Mouse (Mus musculus) heart, embryonic 10.5 days (tissue): Measurements from ENCODE around the gene Elk3. TPM values are rescaled to one million over a fixed set of nuclear protein-coding genes. Genes with fewer than 3 reads are reported as not detected.

Source experiments
- DNase-seq: peaks from one replicate; pipeline ENCODE4 v3.0.0-alpha.2; 2017; ENCODE audit warnings: low spot score
- H3K27ac ChIP-seq: fragments of 300-500 bp; sonication (generic); 2 replicates; pipeline ENCODE4 v1.5.1; 2016; ENCODE audit warnings: mild to moderate bottlenecking
- H3K27me3 ChIP-seq: fragments of 300-500 bp; sonication (generic); 2 replicates; pipeline ENCODE4 v1.6.1; 2016; ENCODE audit warnings: mild to moderate bottlenecking; ENCODE audit not compliant: poor library complexity, insufficient read depth, severe bottlenecking
- H3K36me3 ChIP-seq: fragments of 300-500 bp; sonication (generic); 2 replicates; pipeline ENCODE4 v1.6.1; 2016; ENCODE audit warnings: mild to moderate bottlenecking, moderate library complexity
- H3K4me1 ChIP-seq: fragments of 300-500 bp; sonication (generic); 2 replicates; pipeline ENCODE4 v1.6.1; 2016; ENCODE audit warnings: mild to moderate bottlenecking
- H3K4me3 ChIP-seq: fragments of 300-500 bp; sonication (generic); 2 replicates; pipeline ENCODE4 v1.5.1; 2016; ENCODE audit warnings: mild to moderate bottlenecking, moderate library complexity
- H3K9me3 ChIP-seq: fragments of 300-500 bp; sonication (generic); 2 replicates; pipeline ENCODE4 v1.6.1; 2016; ENCODE audit warnings: mild to moderate bottlenecking, moderate library complexity
- WGBS: fragments of 180-500 bp; shearing (Covaris S2); methylation state at CpG from one replicate; pipeline ENCODE4 v1.1.7; 2016; 5-methylcytosine and 5-hydroxymethylcytosine counted together
- polyA plus RNA-seq: library from polyadenylated mRNA; unstranded; fragments of >200 nt; fragmentation: Nextera tagmentation; extraction: Ambion mirVana; gene quantifications from 2 replicates; pipeline ENCODE4 v1.2.1, GENCODE M21; 2016

Gene Elk3
- polyA plus RNA-seq, 1 experiment from 2014 or later = 25.9 TPM

GRCm38 (mm10) chr10:93325804-93326740 lies 15.1 kb upstream of the Elk3 start:
- Histone ChIP-seq H3K4me1 (peaks cover 20% of the 10 kb centered on the region), H3K36me3 (no peaks in the 10 kb centered on the region), H3K27ac (peak overlapping the region; percentile 49; the same call in 1 of the 2 replicates), H3K9me3 (no peaks in the 10 kb centered on the region), H3K27me3 (no peaks in the 10 kb centered on the region), H3K4me3 (no peak overlapping the region)
- DNase-seq = no peak
- 50% methylated on average over 12 of the region's 12 CpGs for whole genome bisulfite sequencing

- no peak overlapping the region for H3K4me3 ChIP-seq
- H3K27ac ChIP-seq = peak overlapping the region; percentile 49; the same call in 1 of the 2 replicates
- no peaks in the 10 kb centered on the region for H3K27me3 ChIP-seq
- no peaks in the 10 kb centered on the region for H3K36me3 ChIP-seq
- no peak for DNase-seq
- 54% methylated on average over 3 of the region's 3 CpGs for WGBS
- H3K4me1 ChIP-seq = peaks cover 20% of the 10 kb centered on the region
- H3K9me3 ChIP-seq = no peaks in the 10 kb centered on the region
Observed at GRCm38 (mm10) chr10:93325369-93325768, 14.4 kb upstream of the Elk3 start.

GRCm38 (mm10) chr10:93324438-93324837 lies 13.5 kb upstream of the Elk3 start:
- no peak for DNase-seq
- 94% methylated on average over 2 of the region's 2 CpGs for WGBS
- Histone ChIP-seq H3K9me3 (no peaks in the 10 kb centered on the region), H3K4me3 (no peak overlapping the region), H3K36me3 (no peaks in the 10 kb centered on the region), H3K4me1 (peaks cover 20% of the 10 kb centered on the region), H3K27me3 (no peaks in the 10 kb centered on the region), H3K27ac (no peak overlapping the region)

GRCm38 (mm10) chr10:93323659-93324058 lies 12.7 kb upstream of the Elk3 start:
- 91% methylated on average over 2 of the region's 2 CpGs for WGBS
- Histone ChIP-seq H3K36me3 (no peaks in the 10 kb centered on the region), H3K27me3 (no peaks in the 10 kb centered on the region), H3K27ac (no peak overlapping the region), H3K9me3 (no peaks in the 10 kb centered on the region), H3K4me3 (no peak overlapping the region), H3K4me1 (peaks cover 20% of the 10 kb centered on the region)
- DNase-seq = no peak

GRCm38 (mm10) chr10:93321763-93322162 lies 10.8 kb upstream of the Elk3 start:
- H3K27me3 ChIP-seq = no peaks in the 10 kb centered on the region
- no peak overlapping the region for H3K27ac ChIP-seq
- no peak overlapping the region for H3K4me3 ChIP-seq
- H3K36me3 ChIP-seq = no peaks in the 10 kb centered on the region
- H3K9me3 ChIP-seq = no peaks in the 10 kb centered on the region
- no peak for DNase-seq
- H3K4me1 ChIP-seq = peaks cover 22% of the 10 kb centered on the region

DNA sequence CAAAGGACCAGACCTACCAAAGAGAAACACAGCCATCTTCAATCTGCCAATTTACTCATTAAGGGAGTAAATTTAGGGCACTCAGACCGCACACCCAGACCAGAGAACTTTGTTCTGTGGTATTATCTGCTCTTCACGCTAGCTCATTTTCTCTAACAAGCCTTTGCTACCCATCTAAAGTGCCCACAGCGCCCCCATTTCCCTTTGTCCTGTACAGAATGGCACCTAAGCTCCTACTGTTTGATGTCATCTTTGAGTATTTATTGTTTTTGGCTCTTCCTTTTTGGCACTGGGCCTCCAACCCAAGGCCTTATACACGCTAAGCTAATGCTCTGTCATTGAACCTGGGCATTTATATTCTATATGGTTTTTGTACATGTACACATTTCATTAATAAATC lies 9.2 kb upstream of the Elk3 start:
- 0 out of 2 replicates have a peak, but pooled peaks cover 7% of the 10 kb centered on the region for H3K4me1 ChIP-seq
- H3K27ac ChIP-seq = no peak overlapping the region
- H3K36me3 ChIP-seq = no peaks in the 10 kb centered on the region
- no peaks in the 10 kb centered on the region for H3K9me3 ChIP-seq
- no peaks in the 10 kb centered on the region for H3K27me3 ChIP-seq
- no peak for DNase-seq
- WGBS = 74% methylated on average over 4 of the region's 4 CpGs
- H3K4me3 ChIP-seq = no peak overlapping the region

DNA sequence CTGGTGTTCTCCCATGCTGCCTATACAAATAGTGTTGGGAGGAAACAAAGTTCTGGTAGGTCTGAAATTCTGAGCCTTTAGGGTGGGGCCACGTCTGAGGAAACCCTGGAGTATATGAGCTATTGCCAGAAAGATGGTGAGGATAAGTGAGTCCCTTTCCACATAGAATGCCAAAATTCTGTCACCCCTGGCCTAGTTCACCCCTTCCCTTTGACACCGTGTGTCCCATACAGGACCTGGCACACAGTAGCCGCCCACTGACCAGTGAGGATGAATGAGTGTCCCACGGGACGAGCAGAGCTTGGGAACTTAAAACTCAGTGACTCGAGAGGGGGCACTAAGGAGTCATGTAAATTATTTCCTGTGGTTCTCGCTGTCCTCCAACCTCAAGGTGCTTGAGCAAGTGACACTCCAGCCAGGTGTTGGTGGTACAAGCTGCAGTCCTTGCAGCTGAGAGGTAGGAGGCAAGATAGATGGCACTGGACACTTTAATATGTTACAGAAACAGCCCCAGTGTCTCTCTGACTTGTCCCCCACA lies 8.7 kb upstream of the Elk3 start:
- WGBS = 65% methylated on average over 7 of the region's 7 CpGs
- no peaks in the 10 kb centered on the region for H3K36me3 ChIP-seq
- H3K4me1 ChIP-seq = 0 out of 2 replicates have a peak, but pooled peaks cover 6% of the 10 kb centered on the region
- DNase-seq = no peak
- no peak overlapping the region for H3K4me3 ChIP-seq
- no peak overlapping the region for H3K27ac ChIP-seq
- H3K9me3 ChIP-seq = no peaks in the 10 kb centered on the region
- H3K27me3 ChIP-seq = no peaks in the 10 kb centered on the region

GRCm38 (mm10) chr10:93316909-93317308 lies 6.0 kb upstream of the Elk3 start:
- DNase-seq = no peak
- H3K27ac ChIP-seq = 0 out of 2 replicates have a peak overlapping the region, but pooled peaks have one; percentile 7

GRCm38 (mm10) chr10:93311576-93311975 lies 641 bp upstream of the Elk3 start:
- Histone ChIP-seq H3K36me3 (no peaks in the 10 kb centered on the region), H3K4me3 (peak overlapping the region; percentile 81), H3K9me3 (no peaks in the 10 kb centered on the region), H3K4me1 (peaks cover 13% of the 10 kb centered on the region), H3K27me3 (0 out of 2 replicates have a peak, but pooled peaks cover 8% of the 10 kb centered on the region), H3K27ac (peak overlapping the region; percentile 94; the same call in 1 of the 2 replicates)
- 7% methylated on average over 4 of the region's 4 CpGs for WGBS
- no peak for DNase-seq

More at GRCm38 (mm10) chr10:93316909-93317308, 6.0 kb upstream of the Elk3 start:
- no peaks in the 10 kb centered on the region for H3K36me3 ChIP-seq
- no peak overlapping the region for H3K4me3 ChIP-seq
- WGBS = 49% methylated on average over 6 of the region's 6 CpGs
- H3K4me1 ChIP-seq = 0 out of 2 replicates have a peak, but pooled peaks cover 6% of the 10 kb centered on the region
- H3K27me3 ChIP-seq = 0 out of 2 replicates have a peak, but pooled peaks cover 4% of the 10 kb centered on the region
- no peaks in the 10 kb centered on the region for H3K9me3 ChIP-seq

DNA sequence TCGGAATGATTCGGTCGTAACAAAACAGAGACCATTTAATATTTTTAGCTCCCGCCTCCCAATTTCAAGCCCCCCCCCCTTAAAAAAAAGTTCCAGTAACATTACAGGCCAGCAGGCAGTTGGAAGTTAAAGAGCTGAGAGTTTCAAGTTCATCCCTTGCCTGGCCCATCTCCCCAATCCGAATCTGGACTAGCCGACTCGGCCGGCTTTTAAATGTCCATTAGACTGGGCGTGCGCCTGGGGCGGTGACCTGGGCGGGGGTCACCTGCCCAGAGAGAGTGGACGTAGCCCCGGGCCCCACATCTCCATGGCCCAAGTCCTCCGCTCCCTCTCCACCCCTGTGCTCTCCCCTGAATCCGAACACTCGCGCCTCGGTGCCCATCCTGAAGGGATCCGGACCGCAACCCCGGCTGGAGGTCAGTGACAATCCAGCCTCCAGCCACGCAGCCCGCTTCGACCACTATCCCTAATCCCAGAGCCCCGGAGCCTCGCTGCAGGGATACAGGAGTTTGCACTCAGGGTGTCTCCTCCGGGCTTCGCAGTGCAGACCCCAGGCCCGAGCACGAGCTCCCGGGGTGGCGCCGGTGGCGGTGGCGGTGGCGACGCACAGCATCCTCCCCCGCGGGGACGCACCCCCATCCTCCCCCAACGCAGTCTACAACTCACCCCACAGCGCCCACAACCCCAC lies 857 bp downstream of the Elk3 start:
- H3K27ac ChIP-seq = peak overlapping the region; percentile 94
- peaks cover 13% of the 10 kb centered on the region for H3K4me1 ChIP-seq
- H3K36me3 ChIP-seq = no peaks in the 10 kb centered on the region
- no peaks in the 10 kb centered on the region for H3K9me3 ChIP-seq
- 0 out of 2 replicates have a peak, but pooled peaks cover 8% of the 10 kb centered on the region for H3K27me3 ChIP-seq
- DNase-seq = no peak
- peak overlapping the region; percentile 81 for H3K4me3 ChIP-seq
- WGBS = under 1% methylated on average over 43 of the region's 43 CpGs

GRCm38 (mm10) chr10:93309131-93309933 lies 1.6 kb downstream of the Elk3 start:
- Histone ChIP-seq H3K27ac (peak overlapping the region; percentile 94), H3K4me3 (peak overlapping the region; percentile 81), H3K27me3 (0 out of 2 replicates have a peak, but pooled peaks cover 8% of the 10 kb centered on the region), H3K4me1 (peaks cover 13% of the 10 kb centered on the region), H3K36me3 (no peaks in the 10 kb centered on the region), H3K9me3 (no peaks in the 10 kb centered on the region)
- DNase-seq = peak; percentile 84
- WGBS = under 1% methylated on average over 22 of the region's 23 CpGs

DNA sequence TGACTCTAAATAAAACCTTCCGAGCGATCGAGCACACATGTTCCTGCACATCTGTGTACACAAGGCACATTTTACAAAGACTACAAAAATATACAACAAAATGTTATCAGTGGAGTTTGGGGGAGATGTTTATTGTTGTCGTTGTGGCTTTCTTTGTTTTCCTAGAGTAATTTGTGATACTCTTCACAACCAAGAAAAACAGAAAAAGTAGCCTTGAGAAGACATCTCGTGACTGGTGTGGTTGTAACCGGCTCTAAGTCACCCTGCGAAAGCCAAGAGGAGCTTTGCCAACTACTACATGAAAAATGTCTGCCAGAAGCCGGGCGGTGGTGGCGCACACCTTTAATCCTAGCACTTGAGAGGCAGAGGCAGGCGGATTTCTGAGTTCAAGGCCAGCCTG lies 4.6 kb downstream of the Elk3 start:
- WGBS = 77% methylated on average over 11 of the region's 11 CpGs
- Histone ChIP-seq H3K4me3 (no peak overlapping the region), H3K4me1 (peaks cover 18% of the 10 kb centered on the region), H3K9me3 (no peaks in the 10 kb centered on the region), H3K27me3 (no peaks in the 10 kb centered on the region), H3K36me3 (0 out of 2 replicates have a peak, but pooled peaks cover 2% of the 10 kb centered on the region), H3K27ac (no peak overlapping the region)
- no peak for DNase-seq
